Mouse (Mus musculus) spleen, postnatal 4 days (tissue): Measurements from ENCODE around the gene Hirip3.

Experiments used
- DNase-seq, 2 experiments: peaks; one replicate each; pipeline ENCODE4 v3.0.0; 2022; ENCODE audit warnings: low spot score in 2 of 2

Hirip3 gene

DNA sequence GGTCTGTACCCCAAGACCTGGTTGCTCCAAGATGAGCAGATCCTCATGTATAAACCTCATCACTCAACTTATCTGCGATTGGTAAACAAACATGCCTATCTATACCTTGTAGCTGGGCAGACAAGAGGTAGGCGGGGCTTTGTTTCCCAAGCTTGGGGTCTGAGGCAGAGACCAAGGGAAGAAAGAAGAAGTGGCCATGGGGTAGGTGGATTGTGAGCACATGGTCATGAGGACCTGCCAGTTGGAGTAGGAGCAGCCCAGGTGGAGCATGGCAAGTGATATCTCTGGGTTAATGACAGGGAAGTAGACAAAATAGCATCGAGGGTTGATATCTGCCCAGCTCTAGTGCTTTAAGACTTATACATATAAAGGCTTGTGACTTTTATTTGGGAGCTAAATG lies 53.1 kb downstream of the Hirip3 start:
- no peak for DNase-seq
